Mouse (Mus musculus): ENCODE results near the gene Rab3d. TPM values are rescaled to one million over a fixed set of nuclear protein-coding genes. Genes with fewer than 3 reads are reported as not detected.

Rab3d gene
- polyA plus RNA-seq, 1 experiment from 2014 or later: 21.0 TPM

DNA sequence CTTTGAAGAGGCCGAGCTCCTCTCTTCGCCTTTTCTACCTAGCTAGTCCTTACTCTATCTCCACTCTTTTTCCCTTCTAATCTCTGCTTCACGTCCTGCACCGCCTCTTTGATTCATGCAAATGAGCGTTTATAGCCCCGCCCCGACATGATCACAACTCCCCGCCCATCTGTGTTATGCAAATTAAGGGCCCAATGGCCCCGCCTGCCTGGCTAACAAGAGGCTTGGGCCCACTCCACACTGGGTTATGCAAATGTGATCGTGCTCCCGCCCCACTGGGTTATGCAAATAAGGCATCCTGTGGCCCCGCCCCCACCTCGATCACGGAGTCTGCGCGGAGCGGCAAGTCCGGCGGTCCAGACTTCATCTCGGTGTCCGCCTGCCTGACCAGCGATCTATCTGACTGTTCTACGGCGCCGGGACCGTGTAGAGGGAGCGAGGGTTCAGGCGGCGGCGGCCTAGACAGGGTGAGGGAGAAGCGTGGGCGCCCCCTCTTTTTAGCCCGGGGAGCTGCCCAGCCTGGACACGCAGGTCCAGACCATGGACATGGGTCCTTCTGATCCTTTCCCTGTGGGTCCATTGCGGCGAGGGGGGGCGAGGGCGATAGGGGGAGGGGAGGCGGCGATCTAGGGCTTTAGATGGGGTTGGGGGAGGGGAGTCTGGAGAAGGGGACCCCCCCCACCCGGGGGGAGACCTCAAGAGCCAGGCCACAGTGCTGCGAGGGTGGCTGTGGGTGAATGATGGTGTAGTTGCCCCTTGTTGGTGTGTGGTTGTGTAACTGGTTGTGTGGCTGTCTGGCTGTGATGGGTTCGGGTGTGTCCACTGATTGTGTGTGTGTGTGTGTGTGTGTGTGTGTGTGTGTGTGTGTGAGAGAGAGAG is 18.9 kb upstream of the Rab3d start, which contains the start of gene Plppr2:
Plppr2 (plus strand) TSS at position 342 of the 879 bp plus-strand sequence.
- H3K9ac ChIP-seq: peak within 1 kb of the TSS; percentile 84
- H3K4me3 ChIP-seq: peak within 1 kb of the TSS; percentile 73
- ATAC-seq: peak; percentile 91
- H3K9me3 ChIP-seq (replicated peaks): no peaks in the 10 kb centered on the region
- H3K27ac ChIP-seq: peak within 1 kb of the TSS; percentile 63
- peaks cover 24% of the 10 kb centered on the region for H3K36me3 ChIP-seq (ENCODE audit: poor library complexity, severe bottlenecking)
- H3K4me1 ChIP-seq: peaks cover 21% of the 10 kb centered on the region
- peak within 1 kb of the TSS; percentile 76 for H3K4me2 ChIP-seq
- H3K27me3 ChIP-seq: no peaks in the 10 kb centered on the region
- WGBS: 2% methylated on average over 42 of the region's 43 CpGs

DNA sequence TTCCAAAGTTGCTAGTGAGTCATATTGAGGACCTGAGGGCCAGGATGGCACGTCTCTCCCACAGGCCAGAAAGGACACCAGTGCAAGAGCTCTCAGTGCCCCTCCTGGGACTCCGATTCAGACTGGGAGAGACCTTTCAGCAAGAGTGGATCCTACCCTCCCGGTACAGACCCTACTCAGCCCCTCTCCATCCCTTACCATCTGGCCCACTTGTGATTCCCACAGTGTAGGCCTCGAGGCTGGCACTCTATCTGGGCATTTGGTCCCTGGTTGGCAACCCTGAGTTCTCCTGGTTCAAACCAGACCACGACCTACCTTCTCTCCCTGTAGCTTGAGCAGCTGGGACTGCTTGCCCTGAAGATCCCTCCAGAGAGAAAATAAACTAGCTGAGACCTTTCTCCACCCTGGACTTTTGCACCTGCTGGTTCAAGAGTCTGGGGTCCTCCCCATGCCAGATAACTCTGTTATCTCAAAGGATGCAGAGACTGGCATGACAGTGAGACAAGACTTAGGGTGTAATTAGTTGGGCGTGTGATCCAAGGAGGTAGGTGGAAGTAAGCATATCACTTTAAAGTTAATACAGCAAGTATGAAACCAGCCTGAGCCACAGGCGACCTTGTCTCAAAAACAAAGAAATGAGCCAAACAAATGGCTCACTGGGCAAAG is 17.6 kb upstream of the Rab3d start:
- H3K36me3 ChIP-seq (ENCODE audit: poor library complexity, severe bottlenecking): peaks cover 14% of the 10 kb centered on the region
- no peak overlapping the region for H3K9ac ChIP-seq
- no peak overlapping the region for H3K4me2 ChIP-seq
- H3K27ac ChIP-seq: no peak overlapping the region
- H3K27me3 ChIP-seq: no peaks in the 10 kb centered on the region
- peaks cover 21% of the 10 kb centered on the region for H3K4me1 ChIP-seq
- no peak overlapping the region for H3K4me3 ChIP-seq
- no peak for ATAC-seq
- no peaks in the 10 kb centered on the region for H3K9me3 ChIP-seq (replicated peaks)
- 88% methylated on average over 7 of the region's 7 CpGs for WGBS

DNA sequence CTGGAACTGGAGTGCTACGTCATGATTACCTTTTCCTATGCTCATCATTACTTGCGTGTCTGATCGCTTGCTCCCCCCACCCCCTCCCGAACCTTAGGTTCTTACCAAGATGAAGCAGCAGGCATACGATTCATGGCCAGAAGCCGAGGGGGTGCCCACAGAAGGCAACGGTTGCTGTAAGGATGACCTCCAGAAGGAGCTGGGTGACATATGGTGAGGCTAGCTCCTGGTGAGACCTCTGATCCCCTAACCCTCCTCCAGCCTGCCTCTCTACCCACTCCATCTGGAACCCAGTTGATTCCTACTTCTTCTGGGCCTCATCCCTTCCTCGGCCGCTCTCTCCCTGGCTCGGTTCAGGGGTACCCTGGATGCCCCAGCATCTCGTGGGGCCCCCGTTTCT is 16.0 kb upstream of the Rab3d start:
- Histone ChIP-seq H3K27me3 (no peaks in the 10 kb centered on the region), H3K9ac (no peak overlapping the region)
- 92% methylated on average over 12 of the region's 12 CpGs for WGBS

DNA sequence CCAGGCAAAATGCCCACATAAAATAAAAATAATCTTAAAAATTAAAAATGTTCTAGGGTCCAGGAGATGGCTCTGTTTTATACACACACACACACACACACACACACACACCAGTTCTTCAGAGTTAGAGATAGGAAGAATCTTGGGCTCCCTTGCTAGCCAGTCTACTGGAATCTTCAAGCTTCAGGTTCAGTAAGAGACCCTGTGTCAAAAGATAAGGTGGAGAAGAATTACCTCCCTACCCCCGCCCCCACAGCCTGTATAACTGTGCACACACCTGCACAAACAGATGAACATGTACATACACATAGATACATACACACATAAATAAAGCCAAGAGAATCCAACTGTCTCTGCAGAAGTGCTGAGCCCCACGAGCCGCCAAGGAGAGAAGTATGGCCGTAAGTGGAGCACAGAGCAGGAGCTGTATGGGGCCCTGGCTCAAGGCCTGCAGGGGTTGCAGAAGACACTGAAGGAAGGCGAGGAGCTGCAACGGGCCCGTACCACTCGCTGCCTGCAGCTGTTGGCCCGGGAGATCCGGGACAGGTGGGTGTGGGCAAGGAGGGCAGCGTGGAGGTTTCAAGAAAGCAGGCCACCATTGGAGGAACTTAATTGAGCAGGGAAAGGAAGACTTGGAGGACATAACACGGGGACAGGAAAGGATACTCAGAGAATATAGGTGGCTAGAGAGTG is 14.6 kb upstream of the Rab3d start:
- H3K9ac ChIP-seq: no peak overlapping the region

More for the DNA sequence above, 16.0 kb upstream of the Rab3d start:
- no peak overlapping the region for H3K27ac ChIP-seq
- H3K4me3 ChIP-seq: no peak overlapping the region
- peaks cover 21% of the 10 kb centered on the region for H3K4me1 ChIP-seq
- H3K9me3 ChIP-seq (replicated peaks): no peaks in the 10 kb centered on the region
- no peak for ATAC-seq
- H3K4me2 ChIP-seq: no peak overlapping the region
- 0 out of 2 replicates have a peak, but pooled peaks cover 3% of the 10 kb centered on the region for H3K36me3 ChIP-seq (ENCODE audit: poor library complexity, severe bottlenecking)

DNA sequence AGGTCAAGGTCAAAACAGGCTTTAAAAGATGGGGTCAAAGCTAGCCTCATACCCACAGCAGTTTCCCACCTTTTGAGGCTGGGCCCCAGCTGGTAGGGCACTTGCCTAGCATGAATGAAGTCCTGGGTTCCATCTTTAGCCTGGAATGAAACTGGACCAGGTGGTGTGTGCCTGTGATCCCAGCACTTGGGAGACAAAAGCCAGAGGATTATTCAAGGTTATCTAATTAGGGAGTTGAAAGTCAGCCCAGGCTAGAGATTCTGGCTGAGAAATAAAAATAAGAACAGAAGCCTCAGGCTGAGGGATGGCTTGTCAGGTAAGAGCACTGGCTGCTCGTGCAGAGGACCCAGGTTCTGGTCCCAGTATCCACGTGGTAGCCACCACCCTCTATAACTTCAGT is 14.0 kb upstream of the Rab3d start:
- Histone ChIP-seq H3K27ac (no peak overlapping the region), H3K9me3 (replicated peaks) (no peaks in the 10 kb centered on the region), H3K4me2 (no peak overlapping the region), H3K4me1 (peaks cover 6% of the 10 kb centered on the region), H3K27me3 (no peaks in the 10 kb centered on the region), H3K4me3 (no peak overlapping the region), H3K36me3 (ENCODE audit: poor library complexity, severe bottlenecking) (no peaks in the 10 kb centered on the region), H3K9ac (no peak overlapping the region)
- ATAC-seq: no peak
- WGBS: 47% methylated on average over 2 of the region's 2 CpGs

More for the DNA sequence above, 14.6 kb upstream of the Rab3d start:
- Histone ChIP-seq H3K9me3 (replicated peaks) (no peaks in the 10 kb centered on the region), H3K4me1 (peaks cover 11% of the 10 kb centered on the region), H3K4me2 (no peak overlapping the region), H3K27ac (no peak overlapping the region), H3K36me3 (ENCODE audit: poor library complexity, severe bottlenecking) (no peaks in the 10 kb centered on the region), H3K27me3 (no peaks in the 10 kb centered on the region), H3K4me3 (no peak overlapping the region)
- no peak for ATAC-seq
- 67% methylated on average over 12 of the region's 12 CpGs for WGBS

DNA sequence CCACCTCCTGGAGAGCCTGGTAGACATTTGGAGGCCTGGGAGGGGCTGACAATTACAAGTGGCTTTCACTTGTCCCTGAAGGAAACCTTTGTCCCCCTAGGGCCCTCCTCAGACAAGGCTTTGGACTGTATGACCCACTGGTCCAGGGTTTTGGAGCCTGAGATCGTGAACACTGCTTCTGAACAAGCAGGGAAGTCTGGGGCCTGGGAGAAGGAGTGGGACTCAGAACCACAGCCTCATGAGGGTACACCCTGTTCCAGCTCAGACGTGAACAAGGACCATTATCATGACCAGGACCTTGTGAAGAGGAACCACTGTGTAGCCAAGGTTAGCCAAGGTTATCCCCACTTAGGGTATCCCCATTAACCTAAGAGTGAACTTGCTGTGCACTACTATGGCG is 11.2 kb upstream of the Rab3d start:
- Histone ChIP-seq H3K4me3 (no peak overlapping the region), H3K9me3 (replicated peaks) (no peaks in the 10 kb centered on the region), H3K27ac (no peak overlapping the region), H3K4me2 (no peak overlapping the region), H3K4me1 (peaks cover 12% of the 10 kb centered on the region), H3K9ac (no peak overlapping the region), H3K27me3 (no peaks in the 10 kb centered on the region), H3K36me3 (ENCODE audit: poor library complexity, severe bottlenecking) (peaks cover 6% of the 10 kb centered on the region; the same call in 1 of the 2 replicates)
- ATAC-seq: no peak
- WGBS: 88% methylated on average over 3 of the region's 3 CpGs

DNA sequence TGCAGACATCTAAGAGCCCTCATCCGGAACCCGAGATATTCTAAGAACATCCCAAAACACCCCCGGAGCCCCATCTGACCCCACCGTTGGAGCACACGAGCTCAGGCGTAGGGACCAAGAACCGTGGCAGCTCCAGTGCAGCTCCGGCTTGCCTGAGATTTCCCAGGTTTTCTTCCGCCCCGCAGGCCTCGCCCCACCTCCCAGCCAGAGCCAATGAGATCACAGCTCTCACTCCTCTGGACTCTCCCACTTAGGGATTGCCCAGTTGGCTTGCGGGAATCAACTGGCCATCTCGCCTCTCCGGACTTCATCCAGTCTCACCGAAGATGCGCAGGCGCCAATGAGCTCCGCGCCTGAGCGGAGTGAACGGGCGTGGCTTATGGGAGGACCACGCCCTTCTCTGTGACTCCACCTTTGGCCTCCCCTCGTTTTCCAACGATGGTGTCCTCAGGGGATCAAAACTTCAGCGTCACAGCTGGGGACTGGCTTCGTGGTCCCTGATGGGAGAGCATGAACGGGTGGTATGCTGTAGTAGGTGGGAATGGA is 9.3 kb upstream of the Rab3d start, which contains the start of the genes Ccdc159 and Tmem205:
Ccdc159 (plus strand) TSS at position 264 of the 546 bp plus-strand sequence.
Tmem205 (minus strand) TSS at position 349 of the 546 bp plus-strand sequence.
- Histone ChIP-seq H3K9ac (peak within 1 kb of the TSS; percentile 77), H3K4me2 (peak within 1 kb of the TSS; percentile 64), H3K36me3 (ENCODE audit: poor library complexity, severe bottlenecking) (peaks cover 6% of the 10 kb centered on the region; the same call in 1 of the 2 replicates), H3K27me3 (no peaks in the 10 kb centered on the region), H3K9me3 (replicated peaks) (no peaks in the 10 kb centered on the region), H3K4me3 (peak within 1 kb of the TSS; percentile 55), H3K4me1 (peaks cover 12% of the 10 kb centered on the region), H3K27ac (peak within 1 kb of the TSS; percentile 60)
- peak; percentile 97 for ATAC-seq
- under 1% methylated on average over 28 of the region's 28 CpGs for WGBS

DNA sequence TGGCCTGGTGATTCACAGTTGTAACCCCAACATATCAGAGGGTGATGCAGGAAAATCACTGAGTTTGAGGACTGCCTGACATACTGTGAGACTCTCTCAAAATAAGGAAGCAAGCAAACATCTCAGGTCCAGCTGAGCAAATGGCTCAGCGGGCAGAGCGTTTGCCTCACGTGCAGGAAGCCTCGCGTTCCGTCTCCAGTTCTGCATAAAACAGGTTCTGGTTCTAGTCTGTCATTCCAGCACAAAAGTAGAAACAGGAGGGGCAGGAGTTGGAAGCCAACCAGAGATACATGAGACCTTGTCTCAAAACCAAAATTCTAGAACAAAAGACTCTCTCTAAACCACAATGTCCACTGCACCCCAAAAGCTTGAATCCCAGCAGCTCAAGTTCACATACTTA is 8.8 kb upstream of the Rab3d start:
- H3K9me3 ChIP-seq (replicated peaks): no peaks in the 10 kb centered on the region
- ATAC-seq: no peak
- peak overlapping the region; percentile 64 for H3K4me2 ChIP-seq
- H3K27me3 ChIP-seq: no peaks in the 10 kb centered on the region
- peaks cover 8% of the 10 kb centered on the region; the same call in 1 of the 2 replicates for H3K36me3 ChIP-seq (ENCODE audit: poor library complexity, severe bottlenecking)
- peaks cover 12% of the 10 kb centered on the region for H3K4me1 ChIP-seq
- peak overlapping the region; percentile 60 for H3K27ac ChIP-seq
- peak overlapping the region; percentile 55 for H3K4me3 ChIP-seq
- peak overlapping the region; percentile 77 for H3K9ac ChIP-seq
- WGBS: 1% methylated on average over 6 of the region's 6 CpGs

DNA sequence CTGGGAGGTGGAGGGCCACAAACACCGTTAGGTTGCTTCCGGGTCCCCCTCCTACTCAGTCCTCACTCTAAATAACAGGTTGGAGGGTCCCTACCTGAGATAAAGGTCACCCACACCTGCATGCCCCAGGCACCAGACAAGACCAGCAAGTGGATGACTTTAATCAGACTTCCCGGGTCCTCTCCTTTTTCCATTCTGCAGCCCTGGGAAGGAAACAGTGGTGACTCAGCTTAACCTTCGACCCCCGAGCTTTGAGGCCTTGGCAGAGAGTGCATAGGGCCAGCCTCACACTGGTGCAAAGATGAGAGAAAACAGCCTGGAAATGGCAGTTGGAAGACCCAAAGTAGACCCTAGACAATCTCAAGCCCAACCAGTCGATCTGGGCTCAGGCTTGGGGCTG is 8.2 kb upstream of the Rab3d start:
- H3K9ac ChIP-seq: peak overlapping the region; percentile 77
- no peak for ATAC-seq
- peaks cover 12% of the 10 kb centered on the region for H3K4me1 ChIP-seq
- no peaks in the 10 kb centered on the region for H3K27me3 ChIP-seq
- H3K4me2 ChIP-seq: peak overlapping the region; percentile 64
- no peaks in the 10 kb centered on the region for H3K9me3 ChIP-seq (replicated peaks)
- H3K27ac ChIP-seq: no peak overlapping the region
- H3K4me3 ChIP-seq: peak overlapping the region; percentile 55
- WGBS: 84% methylated on average over 6 of the region's 6 CpGs
- H3K36me3 ChIP-seq (ENCODE audit: poor library complexity, severe bottlenecking): peaks cover 9% of the 10 kb centered on the region; the same call in 1 of the 2 replicates

DNA sequence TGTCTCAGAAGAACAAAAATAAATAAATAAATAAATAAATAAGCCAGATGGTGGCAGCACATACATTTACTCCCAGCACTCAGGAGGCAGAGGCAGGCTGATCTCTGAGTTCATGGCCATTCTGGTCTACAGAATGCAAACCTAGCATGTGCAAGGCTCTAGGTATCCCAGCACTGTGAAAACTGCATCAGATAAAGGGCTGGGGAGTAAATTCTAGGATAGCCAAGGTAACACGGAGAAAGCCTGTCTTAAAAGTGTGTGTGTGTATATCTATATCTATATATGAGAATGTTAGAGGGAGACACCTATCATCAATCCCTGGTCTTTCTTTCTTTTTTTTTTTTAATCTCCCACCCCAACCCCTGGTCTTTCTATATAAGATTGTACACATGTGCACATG is 7.5 kb upstream of the Rab3d start:
- no peak overlapping the region for H3K4me3 ChIP-seq
- H3K4me2 ChIP-seq: 0 out of 2 replicates have a peak overlapping the region, but pooled peaks have one; percentile 64
- peaks cover 12% of the 10 kb centered on the region for H3K4me1 ChIP-seq
- H3K27ac ChIP-seq: no peak overlapping the region
- H3K9ac ChIP-seq: no peak overlapping the region
- H3K36me3 ChIP-seq (ENCODE audit: poor library complexity, severe bottlenecking): peaks cover 9% of the 10 kb centered on the region; the same call in 1 of the 2 replicates
- ATAC-seq: no peak
- WGBS: 95% methylated on average over 1 of the region's 1 CpGs
- H3K27me3 ChIP-seq: no peaks in the 10 kb centered on the region; the same call in 1 of the 2 replicates
- H3K9me3 ChIP-seq (replicated peaks): no peaks in the 10 kb centered on the region

DNA sequence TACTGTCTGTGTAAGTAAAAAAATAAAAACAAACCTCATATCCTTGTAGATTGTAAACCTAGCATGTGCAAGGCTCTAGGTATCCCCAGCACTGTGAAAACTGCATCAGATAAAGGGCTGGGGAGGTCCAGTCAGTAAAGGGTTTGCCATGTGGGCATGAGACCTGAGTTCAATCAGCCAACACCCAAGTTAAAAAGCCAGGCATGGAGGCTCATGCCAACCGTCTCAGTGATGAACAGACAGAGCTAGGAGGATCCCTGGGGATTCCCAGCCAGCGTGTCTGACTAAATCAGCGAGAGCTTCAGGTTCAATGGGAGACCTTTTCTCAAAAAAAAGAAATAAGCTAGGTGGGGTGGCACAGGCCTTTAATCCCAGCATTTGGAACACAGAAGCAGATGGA is 7.0 kb upstream of the Rab3d start:
- no peak for ATAC-seq
- Histone ChIP-seq H3K4me2 (no peak overlapping the region), H3K4me3 (no peak overlapping the region), H3K27me3 (no peaks in the 10 kb centered on the region; the same call in 1 of the 2 replicates), H3K27ac (no peak overlapping the region), H3K36me3 (ENCODE audit: poor library complexity, severe bottlenecking) (peaks cover 9% of the 10 kb centered on the region; the same call in 1 of the 2 replicates), H3K9me3 (replicated peaks) (no peaks in the 10 kb centered on the region), H3K4me1 (peaks cover 12% of the 10 kb centered on the region), H3K9ac (no peak overlapping the region)
- WGBS: 93% methylated on average over 3 of the region's 3 CpGs

All from forebrain, embryonic 13.5 days (tissue).